Mouse (Mus musculus) G1E (cell line): ENCODE measurements around the gene Lmf2. TPM values are rescaled to one million over a fixed set of nuclear protein-coding genes. Genes with fewer than 3 reads are reported as not detected.

Experiments
- ATAC-seq: 2 replicates; pipeline ENCODE4 v1.8.0; 2016; ENCODE audit warnings: mild to moderate bottlenecking; ENCODE audit not compliant: insufficient number of reproducible peaks, poor library complexity, low FRiP score, severe bottlenecking; ENCODE audit errors: extremely low read depth
- DNase-seq: peaks from one replicate; pipeline ENCODE4 v3.0.0; 2012; ENCODE audit warnings: low spot score
- H3K27me3 ChIP-seq: 2 replicates; pipeline ENCODE4 v1.6.1; 2012; ENCODE audit warnings: mild to moderate bottlenecking, low read length, inconsistent platforms; ENCODE audit not compliant: insufficient read depth
- H3K36me3 ChIP-seq: replicated peaks from 2 replicates; pipeline ENCODE3; 2012; ENCODE audit warnings: mild to moderate bottlenecking, inconsistent platforms
- H3K4me1 ChIP-seq: 2 replicates; pipeline ENCODE4 v1.6.1; 2012; ENCODE audit warnings: low read depth, low read length, inconsistent platforms, mixed read lengths; ENCODE audit not compliant: insufficient read depth
- H3K4me3 ChIP-seq: 2 replicates; pipeline ENCODE4 v1.5.1; 2012; ENCODE audit warnings: low read depth, mild to moderate bottlenecking, inconsistent platforms, low read length, moderate library complexity, mixed read lengths
- H3K9me3 ChIP-seq: replicated peaks from 2 replicates; pipeline ENCODE4 v1.6.1; 2012; ENCODE audit warnings: inconsistent platforms
- CTCF ChIP-seq: IDR thresholded peaks from 2 replicates; pipeline ENCODE4 v1.5.1; 2012; ENCODE audit warnings: low read depth, low read length, inconsistent platforms, mixed read lengths
- GATA1 ChIP-seq: IDR thresholded peaks from 2 replicates; pipeline ENCODE4 v1.6.1; 2012; ENCODE audit warnings: borderline replicate concordance, low read length, inconsistent platforms, mixed read lengths
- GATA2 ChIP-seq: IDR thresholded peaks from 2 replicates; pipeline ENCODE4 v1.6.1; 2012; ENCODE audit warnings: low read depth, low read length, inconsistent platforms, borderline replicate concordance
- POLR2AphosphoS5 ChIP-seq: IDR thresholded peaks from 2 replicates; pipeline ENCODE4 v1.6.1; 2012; ENCODE audit warnings: low read depth, low read length, inconsistent platforms; ENCODE audit not compliant: insufficient replicate concordance
- TAL1 ChIP-seq: conservative IDR thresholded peaks from 2 replicates; pipeline ENCODE4 v1.6.1; 2012; ENCODE audit warnings: low read depth, low read length, inconsistent platforms, mixed read lengths
- polyA plus RNA-seq: library from polyadenylated mRNA; stranded (reverse); fragments of >175 nt; gene quantifications from 2 replicates; pipeline ENCODE4 v1.2.3, GENCODE M21; 2012
- total RNA-seq, 2 experiments: library from RNA; stranded (forward) in 1 of 2; stranded (reverse) in 1 of 2; fragments of 200-1000 nt in 1 of 2; fragments of >200 nt in 1 of 2; fragmentation: Nextera tagmentation in 1 of 2; gene quantifications; 2 replicates each; pipeline ENCODE4 v1.2.3; 2014 to 2017

Lmf2 gene
- total and polyA plus RNA-seq, 3 experiments = 13.7 to 125 (median 42.7) TPM

DNA sequence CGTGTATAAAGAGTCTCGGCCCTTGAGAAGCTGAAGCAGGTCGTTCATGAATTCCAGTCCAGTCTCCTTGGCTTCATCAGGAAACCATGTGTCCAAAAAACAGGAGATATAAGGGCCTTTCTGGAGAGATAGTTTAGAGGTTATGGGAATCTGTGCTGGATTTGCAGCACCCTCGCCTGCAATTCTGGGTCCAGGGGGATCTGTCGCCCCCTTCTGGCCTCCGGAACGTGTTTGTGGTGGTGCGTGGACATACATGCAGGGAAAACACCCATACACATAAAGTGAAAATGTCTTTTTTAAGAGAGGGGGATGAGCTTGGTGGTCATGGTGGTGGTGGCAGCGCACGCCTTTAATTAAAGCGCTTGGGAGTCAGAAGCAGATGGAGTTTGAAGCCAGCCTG, 39.3 kb downstream of the Lmf2 start:
- H3K36me3 ChIP-seq = peaks cover 25% of the 10 kb centered on the region
- H3K4me3 ChIP-seq = no peak overlapping the region; the same call in 1 of the 2 replicates
- peaks cover 45% of the 10 kb centered on the region for H3K4me1 ChIP-seq
- DNase-seq (peak; percentile 24), ATAC-seq (no peak)
- TF ChIP-seq POLR2AphosphoS5 = no peak
- peak; percentile 38 for TF ChIP-seq CTCF
- no peak for TF ChIP-seq GATA1
- TF ChIP-seq GATA2 = no peak
- no peak for TF ChIP-seq TAL1
- no peaks in the 10 kb centered on the region for H3K9me3 ChIP-seq
- peaks cover 7% of the 10 kb centered on the region for H3K27me3 ChIP-seq

DNA sequence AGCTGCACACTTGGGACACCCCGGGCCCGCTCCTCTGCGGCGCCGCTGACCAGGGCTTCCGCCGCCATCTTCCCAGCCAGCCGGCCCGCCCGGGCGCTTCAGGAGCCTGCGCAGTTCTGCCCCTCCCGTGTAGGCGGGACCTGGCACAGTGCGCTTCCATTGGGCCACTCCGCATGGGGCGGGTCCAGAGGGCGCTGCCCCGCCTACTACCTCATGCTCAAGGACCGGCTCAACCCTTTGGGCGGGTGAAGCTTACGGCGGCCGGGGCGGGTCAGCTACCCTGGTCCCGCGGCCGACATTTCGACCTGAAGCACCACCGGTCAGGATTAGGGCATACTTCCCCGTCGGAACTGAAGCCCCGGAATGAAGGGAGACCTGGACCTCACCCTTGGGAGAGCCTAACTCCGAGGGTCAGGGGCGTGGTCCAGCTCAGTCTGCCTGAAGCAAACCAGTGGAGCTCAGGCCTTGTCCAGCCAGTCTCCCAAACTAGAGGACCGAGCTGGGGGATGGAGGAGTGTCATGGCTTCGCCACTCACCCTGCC, 40.2 kb downstream of the Lmf2 start, which contains the start of gene Sbf1:
Gene Sbf1 (minus strand): TSS at position 122 of the 542 bp plus-strand sequence.
- H3K4me3 ChIP-seq = peak within 1 kb of the TSS; percentile 96
- H3K27me3 ChIP-seq = no peaks in the 10 kb centered on the region; the same call in none of the 2 replicates
- H3K4me1 ChIP-seq = peaks cover 48% of the 10 kb centered on the region
- TF ChIP-seq TAL1 (no peak), POLR2AphosphoS5 (no peak), GATA1 (no peak), GATA2 (no peak), CTCF (no peak)
- DNase-seq (peak; percentile 96), ATAC-seq (peak; percentile 99)
- no peaks in the 10 kb centered on the region for H3K9me3 ChIP-seq
- peaks cover 32% of the 10 kb centered on the region for H3K36me3 ChIP-seq

GRCm38 (mm10) chr15:89314511-89315189, 40.8 kb downstream of the Lmf2 start:
- peaks cover 54% of the 10 kb centered on the region for H3K4me1 ChIP-seq
- peak; percentile 31 for DNase-seq
- H3K9me3 ChIP-seq = no peaks in the 10 kb centered on the region
- H3K36me3 ChIP-seq = peaks cover 36% of the 10 kb centered on the region
- TF ChIP-seq POLR2AphosphoS5 (no peak), CTCF (no peak), GATA2 (no peak), GATA1 (no peak), TAL1 (no peak)
- no peaks in the 10 kb centered on the region; the same call in none of the 2 replicates for H3K27me3 ChIP-seq
- no peak for ATAC-seq
- H3K4me3 ChIP-seq = peak overlapping the region; percentile 96

GRCm38 (mm10) chr15:89314107-89314506, 41.4 kb downstream of the Lmf2 start:
- Histone ChIP-seq H3K36me3 (peaks cover 40% of the 10 kb centered on the region), H3K27me3 (no peaks in the 10 kb centered on the region; the same call in 1 of the 2 replicates), H3K4me3 (peak overlapping the region; percentile 96), H3K9me3 (no peaks in the 10 kb centered on the region), H3K4me1 (peaks cover 59% of the 10 kb centered on the region)
- ATAC-seq (no peak), DNase-seq (no peak)
- TF ChIP-seq TAL1 (no peak), CTCF (no peak), POLR2AphosphoS5 (no peak), GATA1 (no peak), GATA2 (no peak)

GRCm38 (mm10) chr15:89313359-89313758, 42.1 kb downstream of the Lmf2 start:
- H3K4me1 ChIP-seq = peaks cover 66% of the 10 kb centered on the region
- H3K9me3 ChIP-seq = no peaks in the 10 kb centered on the region
- ATAC-seq (no peak), DNase-seq (no peak)
- H3K27me3 ChIP-seq = no peaks in the 10 kb centered on the region
- H3K36me3 ChIP-seq = peaks cover 47% of the 10 kb centered on the region
- no peak overlapping the region; the same call in 1 of the 2 replicates for H3K4me3 ChIP-seq
- no peak for TF ChIP-seq CTCF
- no peak for TF ChIP-seq TAL1
- TF ChIP-seq GATA1 = no peak
- TF ChIP-seq GATA2 = no peak
- TF ChIP-seq POLR2AphosphoS5 = no peak

GRCm38 (mm10) chr15:89309962-89310498, 45.4 kb downstream of the Lmf2 start:
- H3K9me3 ChIP-seq = no peaks in the 10 kb centered on the region
- no peaks in the 10 kb centered on the region for H3K27me3 ChIP-seq
- peaks cover 81% of the 10 kb centered on the region for H3K36me3 ChIP-seq
- H3K4me1 ChIP-seq = peaks cover 58% of the 10 kb centered on the region
- DNase-seq (peak; percentile 61), ATAC-seq (peak; percentile 37)
- no peak for TF ChIP-seq CTCF
- TF ChIP-seq GATA1 = no peak
- TF ChIP-seq POLR2AphosphoS5 = no peak
- TF ChIP-seq TAL1 = no peak; the same call in 1 of the 2 replicates
- TF ChIP-seq GATA2 = no peak
- H3K4me3 ChIP-seq = peak overlapping the region; percentile 48; the same call in 1 of the 2 replicates
